Mouse (Mus musculus): ENCODE results near the gene Pou2f3. TPM values are rescaled to one million over a fixed set of nuclear protein-coding genes. Genes with fewer than 3 reads are reported as not detected.

Pou2f3 gene
- total and polyA plus RNA-seq, 2 experiments from 2014 or later = 0.16 TPM; not detected in 1

GRCm38 (mm10) chr9:43238631-43239545, 28.7 kb upstream of the Pou2f3 start:
- peak overlapping the region; percentile 37 for H3K4me3 ChIP-seq (ENCODE audit: low read depth, low read length)
- no peaks in the 10 kb centered on the region for H3K36me3 ChIP-seq (ENCODE audit: insufficient read depth, low read length)
- H3K9ac ChIP-seq (replicated peaks; ENCODE audit: low read length, poor library complexity, severe bottlenecking) = no peak overlapping the region
- DNase-seq (ENCODE audit: low spot score) (no peak), ATAC-seq (ENCODE audit: low FRiP score) (no peak; the same call in 1 of the 2 replicates)
- peak overlapping the region; percentile 51 for H3K4me2 ChIP-seq (ENCODE audit: low read depth, low read length, poor library complexity, severe bottlenecking)
- WGBS = 1% methylated on average over 51 of the region's 51 CpGs
- TF ChIP-seq CTCF (IDR thresholded peaks at IDR 0.05) = no peak
- peaks cover 21% of the 10 kb centered on the region for H3K27me3 ChIP-seq (ENCODE audit: insufficient read depth, low read length)
- H3K4me1 ChIP-seq (ENCODE audit: insufficient read depth, low read length) = peaks cover 4% of the 10 kb centered on the region; the same call in 1 of the 2 replicates
- H3K27ac ChIP-seq (ENCODE audit: low read depth, low read length) = no peak overlapping the region
- H3K9me3 ChIP-seq (ENCODE audit: low read length) = no peaks in the 10 kb centered on the region

- H3K9ac ChIP-seq (replicated peaks; ENCODE audit: low read length, poor library complexity, severe bottlenecking) = no peak overlapping the region
- ATAC-seq (ENCODE audit: low FRiP score) (no peak), DNase-seq (ENCODE audit: low spot score) (no peak)
- H3K4me3 ChIP-seq (ENCODE audit: low read depth, low read length) = no peak overlapping the region
- no peak for TF ChIP-seq CTCF (IDR thresholded peaks at IDR 0.05)
- no peak overlapping the region for H3K4me2 ChIP-seq (ENCODE audit: low read depth, low read length, poor library complexity, severe bottlenecking)
- no peak overlapping the region for H3K27ac ChIP-seq (ENCODE audit: low read depth, low read length)
- H3K36me3 ChIP-seq (ENCODE audit: insufficient read depth, low read length) = no peaks in the 10 kb centered on the region
- H3K9me3 ChIP-seq (ENCODE audit: low read length) = no peaks in the 10 kb centered on the region
- H3K27me3 ChIP-seq (ENCODE audit: insufficient read depth, low read length) = peaks cover 21% of the 10 kb centered on the region
- WGBS = 75% methylated on average over 2 of the region's 2 CpGs
- H3K4me1 ChIP-seq (ENCODE audit: insufficient read depth, low read length) = peaks cover 4% of the 10 kb centered on the region; the same call in 1 of the 2 replicates
Measured at GRCm38 (mm10) chr9:43238167-43238566, 28.0 kb upstream of the Pou2f3 start.

- H3K4me2 ChIP-seq (ENCODE audit: low read depth, low read length, poor library complexity, severe bottlenecking) = no peak overlapping the region
- H3K36me3 ChIP-seq (ENCODE audit: insufficient read depth, low read length) = no peaks in the 10 kb centered on the region
- no peak overlapping the region for H3K4me3 ChIP-seq (ENCODE audit: low read depth, low read length)
- no peak overlapping the region for H3K27ac ChIP-seq (ENCODE audit: low read depth, low read length)
- H3K9me3 ChIP-seq (ENCODE audit: low read length) = no peaks in the 10 kb centered on the region
- DNase-seq (ENCODE audit: low spot score) (no peak), ATAC-seq (ENCODE audit: low FRiP score) (no peak)
- WGBS = 58% methylated on average over 7 of the region's 7 CpGs
- H3K27me3 ChIP-seq (ENCODE audit: insufficient read depth, low read length) = peaks cover 21% of the 10 kb centered on the region
- H3K9ac ChIP-seq (replicated peaks; ENCODE audit: low read length, poor library complexity, severe bottlenecking) = no peak overlapping the region
- TF ChIP-seq CTCF (IDR thresholded peaks at IDR 0.05) = no peak
- peaks cover 4% of the 10 kb centered on the region; the same call in 1 of the 2 replicates for H3K4me1 ChIP-seq (ENCODE audit: insufficient read depth, low read length)
Measured at GRCm38 (mm10) chr9:43237111-43237775, 27.1 kb upstream of the Pou2f3 start.

GRCm38 (mm10) chr9:43236576-43236975, 26.4 kb upstream of the Pou2f3 start:
- H3K27me3 ChIP-seq (ENCODE audit: insufficient read depth, low read length) = peaks cover 21% of the 10 kb centered on the region
- no peak overlapping the region for H3K4me3 ChIP-seq (ENCODE audit: low read depth, low read length)
- no peak overlapping the region for H3K4me2 ChIP-seq (ENCODE audit: low read depth, low read length, poor library complexity, severe bottlenecking)
- DNase-seq (ENCODE audit: low spot score) = no peak
- no peak overlapping the region for H3K27ac ChIP-seq (ENCODE audit: low read depth, low read length)
- H3K9ac ChIP-seq (replicated peaks; ENCODE audit: low read length, poor library complexity, severe bottlenecking) = no peak overlapping the region
- no peak for TF ChIP-seq CTCF (IDR thresholded peaks at IDR 0.05)
- no peak for ATAC-seq (ENCODE audit: low FRiP score)
- no peaks in the 10 kb centered on the region for H3K36me3 ChIP-seq (ENCODE audit: insufficient read depth, low read length)
- WGBS = 89% methylated on average over 7 of the region's 7 CpGs
- no peaks in the 10 kb centered on the region for H3K9me3 ChIP-seq (ENCODE audit: low read length)
- H3K4me1 ChIP-seq (ENCODE audit: insufficient read depth, low read length) = peaks cover 4% of the 10 kb centered on the region; the same call in 1 of the 2 replicates

GRCm38 (mm10) chr9:43236106-43236505, 25.9 kb upstream of the Pou2f3 start:
- Histone ChIP-seq H3K4me1 (ENCODE audit: insufficient read depth, low read length) (peaks cover 4% of the 10 kb centered on the region; the same call in 1 of the 2 replicates), H3K4me2 (ENCODE audit: low read depth, low read length, poor library complexity, severe bottlenecking) (no peak overlapping the region), H3K9me3 (ENCODE audit: low read length) (no peaks in the 10 kb centered on the region), H3K4me3 (ENCODE audit: low read depth, low read length) (no peak overlapping the region), H3K27me3 (ENCODE audit: insufficient read depth, low read length) (peaks cover 21% of the 10 kb centered on the region), H3K27ac (ENCODE audit: low read depth, low read length) (no peak overlapping the region), H3K9ac (replicated peaks; ENCODE audit: low read length, poor library complexity, severe bottlenecking) (no peak overlapping the region), H3K36me3 (ENCODE audit: insufficient read depth, low read length) (no peaks in the 10 kb centered on the region)
- 88% methylated on average over 1 of the region's 1 CpGs for WGBS
- DNase-seq (ENCODE audit: low spot score) (no peak), ATAC-seq (ENCODE audit: low FRiP score) (no peak)
- TF ChIP-seq CTCF (IDR thresholded peaks at IDR 0.05) = no peak

- no peak overlapping the region for H3K4me3 ChIP-seq (ENCODE audit: low read depth, low read length)
- TF ChIP-seq CTCF (IDR thresholded peaks at IDR 0.05) = no peak
- DNase-seq (ENCODE audit: low spot score) (no peak), ATAC-seq (ENCODE audit: low FRiP score) (no peak)
- no peak overlapping the region for H3K27ac ChIP-seq (ENCODE audit: low read depth, low read length)
- no peak overlapping the region for H3K9ac ChIP-seq (replicated peaks; ENCODE audit: low read length, poor library complexity, severe bottlenecking)
- WGBS = 87% methylated on average over 6 of the region's 6 CpGs
- H3K4me1 ChIP-seq (ENCODE audit: insufficient read depth, low read length) = peaks cover 2% of the 10 kb centered on the region; the same call in 1 of the 2 replicates
- H3K36me3 ChIP-seq (ENCODE audit: insufficient read depth, low read length) = no peaks in the 10 kb centered on the region
- no peak overlapping the region for H3K4me2 ChIP-seq (ENCODE audit: low read depth, low read length, poor library complexity, severe bottlenecking)
- H3K9me3 ChIP-seq (ENCODE audit: low read length) = no peaks in the 10 kb centered on the region
- H3K27me3 ChIP-seq (ENCODE audit: insufficient read depth, low read length) = peaks cover 21% of the 10 kb centered on the region
Measured at GRCm38 (mm10) chr9:43235336-43235735, 25.2 kb upstream of the Pou2f3 start.
